Mouse (Mus musculus): ENCODE data around the gene Tnxb. TPM values are rescaled to one million over a fixed set of nuclear protein-coding genes. Genes with fewer than 3 reads are reported as not detected.

The Tnxb gene
- polyA plus RNA-seq, 1 experiment from 2014 or later: 3.1 TPM

- ATAC-seq (ENCODE audit: low read depth) (no peak), DNase-seq (ENCODE audit: low spot score) (no peak)
- no peak overlapping the region for H3K9ac ChIP-seq (ENCODE audit: low read depth, low read length)
- no peaks in the 10 kb centered on the region for H3K4me1 ChIP-seq (ENCODE audit: control insufficient read depth, insufficient read depth, low read length)
- 84% methylated on average over 3 of the region's 3 CpGs for WGBS
- no peak overlapping the region for H3K4me3 ChIP-seq (ENCODE audit: low read depth, low read length)
- H3K27ac ChIP-seq (replicated peaks; ENCODE audit: low read depth, low read length): no peak overlapping the region
- H3K36me3 ChIP-seq (ENCODE audit: control insufficient read depth, insufficient read depth, low read length): no peaks in the 10 kb centered on the region
- no peak overlapping the region for H3K4me2 ChIP-seq (ENCODE audit: low read depth, low read length)
- H3K27me3 ChIP-seq (replicated peaks; ENCODE audit: control insufficient read depth, insufficient read depth, low read length): no peaks in the 10 kb centered on the region
- H3K9me3 ChIP-seq (ENCODE audit: control insufficient read depth, low read length): no peaks in the 10 kb centered on the region
These were observed 91.1 kb downstream of the Tnxb start for GRCm38 (mm10) chr17:34761471-34761870.

Other genes starting within 250 kb of the Tnxb start
- gene Btnl4, start 193.2 kb upstream of the Tnxb start, polyA plus RNA-seq (2014; fragmentation: Nextera tagmentation; extraction: Ambion mirVana): not detected in 2 replicates
- gene Btnl6, start 153.2 kb upstream of the Tnxb start, polyA plus RNA-seq (2014; fragmentation: Nextera tagmentation; extraction: Ambion mirVana): not detected in 2 replicates
- 4.7 and 5.3 TPM in 2 replicates for gene Notch4, start 106.3 kb upstream of the Tnxb start, polyA plus RNA-seq (2014; fragmentation: Nextera tagmentation; extraction: Ambion mirVana)
- gene Gpsm3, start 80.7 kb upstream of the Tnxb start, polyA plus RNA-seq (2014; fragmentation: Nextera tagmentation; extraction: Ambion mirVana): 7.5 and 8.7 TPM in 2 replicates
- 11.3 and 12.2 TPM in 2 replicates for gene Pbx2, start 79.3 kb upstream of the Tnxb start, polyA plus RNA-seq (2014; fragmentation: Nextera tagmentation; extraction: Ambion mirVana)
- gene Ager, start 72.7 kb upstream of the Tnxb start, polyA plus RNA-seq (2014; fragmentation: Nextera tagmentation; extraction: Ambion mirVana): 2.0 and 2.3 TPM in 2 replicates
- 80.8 and 85.3 TPM in 2 replicates for gene Rnf5, start 66.8 kb upstream of the Tnxb start, polyA plus RNA-seq (2014; fragmentation: Nextera tagmentation; extraction: Ambion mirVana)
- gene Agpat1, start 66.3 kb upstream of the Tnxb start, polyA plus RNA-seq (2014; fragmentation: Nextera tagmentation; extraction: Ambion mirVana): 54.8 and 60.5 TPM in 2 replicates
- gene Egfl8, start 54.6 kb upstream of the Tnxb start, polyA plus RNA-seq (2014; fragmentation: Nextera tagmentation; extraction: Ambion mirVana): 12.3 and 14.0 TPM in 2 replicates
- 23.6 and 26.4 TPM in 2 replicates for gene Ppt2, start 42.0 kb upstream of the Tnxb start, polyA plus RNA-seq (2014; fragmentation: Nextera tagmentation; extraction: Ambion mirVana)
- gene Prrt1, start 41.0 kb upstream of the Tnxb start, polyA plus RNA-seq (2014; fragmentation: Nextera tagmentation; extraction: Ambion mirVana): 0.64 and 0.92 TPM in 2 replicates
- gene Fkbpl, start 25.8 kb upstream of the Tnxb start, polyA plus RNA-seq (2014; fragmentation: Nextera tagmentation; extraction: Ambion mirVana): 10.0 and 11.8 TPM in 2 replicates
- gene Atf6b, start 23.4 kb upstream of the Tnxb start, polyA plus RNA-seq (2014; fragmentation: Nextera tagmentation; extraction: Ambion mirVana): 60.8 and 68.5 TPM in 2 replicates
- gene C4b, start 73.3 kb downstream of the Tnxb start, polyA plus RNA-seq (2014; fragmentation: Nextera tagmentation; extraction: Ambion mirVana): 0.93 and 1.1 TPM in 2 replicates
- not detected in 2 replicates for gene Cyp21a1, start 134.0 kb downstream of the Tnxb start, polyA plus RNA-seq (2014; fragmentation: Nextera tagmentation; extraction: Ambion mirVana)
- 21.1 and 21.7 TPM in 2 replicates for gene Stk19, start 166.4 kb downstream of the Tnxb start, polyA plus RNA-seq (2014; fragmentation: Nextera tagmentation; extraction: Ambion mirVana)
- gene Dxo, start 166.5 kb downstream of the Tnxb start, polyA plus RNA-seq (2014; fragmentation: Nextera tagmentation; extraction: Ambion mirVana): 53.0 and 54.2 TPM in 2 replicates
- 38.9 and 46.6 TPM in 2 replicates for gene Skiv2l, start 179.7 kb downstream of the Tnxb start, polyA plus RNA-seq (2014; fragmentation: Nextera tagmentation; extraction: Ambion mirVana)
- gene Nelfe, start 179.9 kb downstream of the Tnxb start, polyA plus RNA-seq (2014; fragmentation: Nextera tagmentation; extraction: Ambion mirVana): 85.8 and 99.8 TPM in 2 replicates
- 1.8 and 2.2 TPM in 2 replicates for gene Cfb, start 192.0 kb downstream of the Tnxb start, polyA plus RNA-seq (2014; fragmentation: Nextera tagmentation; extraction: Ambion mirVana)
- gene Zbtb12, start 208.9 kb downstream of the Tnxb start, polyA plus RNA-seq (2014; fragmentation: Nextera tagmentation; extraction: Ambion mirVana): 0.83 and 1.0 TPM in 2 replicates
- not detected in 2 replicates for gene Gm20547, start 211.5 kb downstream of the Tnxb start, polyA plus RNA-seq (2014; fragmentation: Nextera tagmentation; extraction: Ambion mirVana)
- gene C2, start 227.7 kb downstream of the Tnxb start, polyA plus RNA-seq (2014; fragmentation: Nextera tagmentation; extraction: Ambion mirVana): 4.0 and 5.6 TPM in 2 replicates
- gene Ehmt2, start 227.9 kb downstream of the Tnxb start, polyA plus RNA-seq (2014; fragmentation: Nextera tagmentation; extraction: Ambion mirVana): 61.0 and 65.7 TPM in 2 replicates
- gene Slc44a4, start 243.9 kb downstream of the Tnxb start, polyA plus RNA-seq (2014; fragmentation: Nextera tagmentation; extraction: Ambion mirVana): 0.14 and 0.53 TPM in 2 replicates